Mouse (Mus musculus) ES-Bruce4 (cell line): Measurements from ENCODE around the gene Rnf225.

Experiments
- CTCF ChIP-seq: IDR thresholded peaks from one replicate; pipeline ENCODE4 v1.8.1; 2011; ENCODE audit warnings: low read depth, low read length
- EP300 ChIP-seq: IDR thresholded peaks from 2 replicates; pipeline ENCODE4 v1.6.1; 2011; ENCODE audit warnings: low read depth, low read length; ENCODE audit not compliant: insufficient read depth
- POLR2A ChIP-seq: IDR thresholded peaks from one replicate; pipeline ENCODE4 v1.8.1; 2011; ENCODE audit warnings: low read length; ENCODE audit not compliant: insufficient read depth

- TF ChIP-seq CTCF (no peak), EP300 (no peak), POLR2A (no peak)
Measured at GRCm38 (mm10) chr7:12949872-12950229, 22.6 kb downstream of the Rnf225 start.
